Mouse (Mus musculus) testis, postnatal 10 days (tissue): ENCODE measurements at regions not wholly inside any gene's neighbourhood (a gene's known extent, or its start where the extent isn't known, plus 50 kb on each side); places are given as distances from the start of the nearest gene placed in this dataset.

Experiments
- DNase-seq: peaks from one replicate; pipeline ENCODE4 v3.0.0; 2021; ENCODE audit warnings: low spot score

DNA sequence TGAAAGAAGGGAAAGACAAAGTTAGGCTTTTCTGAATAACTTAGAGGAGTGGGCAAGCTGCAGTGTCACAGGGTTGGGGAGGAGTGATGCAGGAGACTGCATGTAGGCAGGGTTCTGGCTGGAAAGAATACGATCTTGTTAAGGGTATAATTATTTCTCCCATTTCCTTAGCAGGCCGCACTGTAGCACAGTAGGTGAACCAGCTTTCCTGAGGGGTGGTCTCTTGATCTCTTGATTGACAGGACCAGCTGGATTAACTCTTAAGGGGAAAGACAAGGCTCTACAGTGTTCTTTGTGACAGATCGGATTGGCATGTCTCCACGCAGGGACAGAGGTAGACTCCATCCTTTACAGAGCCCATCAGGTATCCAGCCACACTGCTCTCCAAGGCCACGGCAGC is 54.5 kb upstream of the Meis1 start:
- no peak for DNase-seq

DNA sequence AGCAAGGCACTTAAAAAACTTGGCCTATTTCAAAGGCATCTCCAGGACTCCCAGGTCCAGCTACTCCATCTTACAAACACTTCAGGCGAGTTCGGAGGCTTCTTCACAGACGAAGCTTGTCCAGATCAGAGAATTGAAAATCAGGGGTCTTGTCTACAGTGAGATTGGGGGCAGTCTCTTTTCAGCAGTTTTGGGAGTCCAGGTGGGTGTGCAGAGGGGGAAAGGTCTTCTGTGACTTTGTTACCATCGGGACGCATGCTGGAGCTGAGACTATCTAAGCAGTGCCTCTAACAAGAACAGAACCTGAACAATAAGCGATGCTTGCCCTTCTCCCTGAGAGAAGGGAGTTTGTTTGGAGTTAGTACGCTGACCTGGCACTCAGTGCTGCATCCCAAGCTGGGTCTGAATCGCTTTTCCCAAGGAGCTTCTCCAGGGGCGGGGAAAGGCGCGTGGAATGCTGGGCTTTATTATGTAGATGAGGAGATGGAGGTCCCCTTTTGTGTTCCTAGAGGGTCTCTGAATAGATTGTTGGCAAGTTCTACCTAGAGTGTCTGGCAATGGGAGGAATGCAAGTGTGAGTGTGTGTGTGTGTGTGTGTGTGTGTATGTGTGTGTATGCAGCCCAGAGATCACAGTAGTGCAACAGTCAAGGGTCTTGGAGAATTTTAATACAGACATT is 55.2 kb upstream of the Meis1 start:
- DNase-seq = no peak

DNA sequence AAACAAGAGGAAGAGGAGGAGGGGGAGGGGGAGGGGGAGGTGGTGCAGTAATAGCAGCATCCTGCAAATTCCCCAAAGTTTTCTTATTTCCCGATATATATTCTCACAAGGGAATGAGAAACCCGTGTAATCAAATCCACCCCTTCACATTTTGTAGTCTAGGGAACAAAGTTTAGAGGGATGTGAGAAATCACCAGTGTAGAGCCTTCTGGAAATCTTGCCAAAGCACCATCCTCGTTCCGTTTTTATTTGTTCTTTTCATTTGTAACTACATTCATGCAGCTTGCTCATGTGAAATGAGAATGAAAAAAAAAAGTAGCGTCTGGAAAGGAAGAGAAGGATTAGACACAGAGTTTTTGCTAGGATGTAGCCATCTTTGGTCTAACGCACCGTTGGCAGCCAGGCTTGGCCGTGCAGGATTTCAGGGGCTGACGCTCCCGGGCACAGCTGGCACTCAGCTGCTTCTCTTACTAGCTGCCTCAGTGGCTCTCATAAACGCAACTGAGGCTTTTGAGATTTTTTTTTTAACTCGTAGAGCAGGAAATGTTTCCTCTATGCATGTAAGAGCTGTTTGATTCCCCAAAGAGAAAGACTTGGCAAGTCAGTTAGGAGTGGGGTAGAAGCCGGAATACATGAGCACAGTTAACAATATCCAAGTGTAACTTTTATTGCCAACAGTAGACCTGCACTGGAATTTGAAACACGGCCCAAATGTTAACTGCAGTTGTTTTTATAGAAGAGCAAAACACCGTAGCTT is 72.5 kb upstream of the Meis1 start:
- no peak for DNase-seq

DNA sequence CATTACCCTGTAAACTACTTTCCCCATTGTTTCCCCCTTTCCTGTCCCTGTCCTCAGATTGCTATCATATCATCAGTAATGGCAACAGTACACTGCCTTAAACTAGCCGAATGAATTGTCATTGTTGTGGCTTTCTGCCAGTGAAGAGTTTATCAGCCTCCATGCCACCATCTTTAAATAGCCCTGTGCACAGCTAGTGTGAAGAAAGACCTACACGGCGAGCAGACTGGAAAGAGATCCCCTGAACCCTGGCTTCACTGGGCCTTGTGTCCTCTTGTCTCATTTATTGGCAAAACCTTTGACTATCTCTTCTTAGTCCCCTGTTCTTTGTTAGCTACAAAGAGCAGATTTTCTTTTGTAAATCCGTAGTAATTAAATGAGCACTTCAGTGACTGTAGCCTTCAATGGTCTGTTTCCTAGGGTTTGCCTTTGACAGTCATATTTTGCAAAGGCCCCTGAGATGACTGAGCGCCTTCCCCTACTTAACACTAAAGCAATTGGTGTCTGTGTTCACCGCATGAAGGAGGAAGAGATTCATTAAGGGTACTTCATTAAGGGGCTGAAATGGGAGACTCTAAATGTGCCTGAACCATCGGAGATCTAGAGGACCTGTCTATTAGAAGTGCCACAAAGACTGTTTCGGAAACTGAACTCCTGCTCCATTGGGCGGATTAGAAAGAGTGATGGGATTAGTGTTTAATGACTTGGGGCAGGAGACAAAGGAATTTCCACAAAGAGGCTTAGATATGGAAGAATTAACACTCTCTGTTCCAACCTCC is 74.4 kb upstream of the Meis1 start:
- no peak for DNase-seq

DNA sequence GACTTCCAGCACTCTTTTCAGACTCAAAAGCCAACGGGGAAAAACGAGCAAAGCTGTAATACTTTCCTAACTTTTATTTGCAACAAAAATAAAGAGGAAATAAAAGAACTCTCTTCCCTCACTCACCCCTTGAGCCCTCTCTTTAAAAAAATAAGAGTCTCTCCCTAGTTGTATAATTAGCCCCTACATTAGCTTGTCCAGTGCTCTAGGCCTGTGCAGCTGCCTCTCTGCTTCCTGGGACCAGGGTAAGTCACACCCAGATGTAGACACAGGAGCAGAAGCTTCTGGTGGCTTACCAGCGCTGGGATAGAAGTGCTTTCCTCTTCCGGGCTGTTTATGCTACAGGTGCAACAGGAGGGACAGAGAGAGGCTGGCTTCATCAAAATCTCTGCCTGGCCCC is 75.0 kb upstream of the Meis1 start:
- DNase-seq = no peak

DNA sequence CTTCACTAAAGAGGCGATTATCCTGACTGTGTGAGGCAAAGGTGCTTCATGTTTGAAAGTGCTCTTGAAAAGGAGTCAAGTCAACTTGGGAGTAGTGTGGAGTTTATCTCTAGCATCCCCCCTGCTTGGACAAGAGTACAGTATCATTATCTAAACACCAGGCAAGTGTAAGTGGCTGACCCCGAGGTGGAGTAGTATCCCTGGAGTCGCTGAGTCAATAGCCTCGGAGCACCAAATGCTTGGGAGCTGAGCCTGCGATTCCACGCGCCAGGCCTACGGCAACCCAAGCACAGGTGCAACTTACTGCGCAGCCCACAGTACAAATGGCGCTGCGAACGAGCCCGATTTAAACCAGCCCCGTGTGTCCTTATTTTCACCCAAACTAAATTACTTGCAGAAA is 75.4 kb upstream of the Meis1 start:
- DNase-seq = no peak

DNA sequence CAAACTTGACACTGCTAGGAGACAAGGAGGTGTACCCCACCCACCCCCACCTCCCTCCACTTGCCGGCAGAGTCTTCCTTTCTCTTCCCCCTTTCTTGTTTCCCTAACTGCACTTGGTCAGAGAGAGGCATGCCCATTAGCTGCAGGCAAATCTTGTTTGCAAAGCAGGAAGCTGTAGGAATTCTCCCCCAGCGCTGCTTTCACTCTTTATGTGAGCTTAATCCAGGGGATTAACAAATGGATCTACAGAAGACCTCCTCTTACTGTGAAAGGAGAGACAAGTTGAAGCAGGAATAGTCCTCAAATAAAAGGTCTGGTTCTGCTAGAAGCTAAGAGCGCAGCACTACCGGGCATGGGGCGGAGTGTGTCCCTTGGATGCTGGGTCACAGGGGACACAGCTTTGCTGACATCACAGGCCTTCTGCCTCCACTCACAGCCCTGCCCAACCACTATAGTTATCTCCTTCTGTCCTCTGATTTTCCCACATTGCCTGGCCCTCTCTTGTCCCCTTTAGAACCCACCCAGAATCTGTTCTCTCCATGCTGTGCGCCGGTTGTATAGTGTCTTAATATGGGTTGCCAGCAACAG is 84.3 kb upstream of the Meis1 start:
- DNase-seq = no peak

DNA sequence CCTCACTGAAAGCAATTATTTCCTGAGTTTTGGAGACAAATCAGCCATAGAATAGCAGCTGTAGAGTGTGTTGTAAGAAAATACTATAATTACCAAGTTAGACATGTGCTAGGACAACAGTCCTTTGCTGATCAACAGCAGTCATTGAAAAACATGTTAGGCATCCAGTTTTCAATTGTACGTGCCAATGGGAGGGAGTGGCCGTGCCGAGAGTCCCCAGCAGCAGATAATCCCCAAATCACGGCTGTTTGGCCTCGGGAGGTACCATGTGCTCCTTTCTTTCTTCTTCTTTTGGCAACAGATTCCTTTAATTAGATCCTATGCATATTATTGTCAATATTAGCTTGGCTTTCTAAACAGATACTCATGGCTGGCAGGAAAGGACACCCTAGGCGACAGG is 88.4 kb upstream of the Meis1 start:
- no peak for DNase-seq

DNA sequence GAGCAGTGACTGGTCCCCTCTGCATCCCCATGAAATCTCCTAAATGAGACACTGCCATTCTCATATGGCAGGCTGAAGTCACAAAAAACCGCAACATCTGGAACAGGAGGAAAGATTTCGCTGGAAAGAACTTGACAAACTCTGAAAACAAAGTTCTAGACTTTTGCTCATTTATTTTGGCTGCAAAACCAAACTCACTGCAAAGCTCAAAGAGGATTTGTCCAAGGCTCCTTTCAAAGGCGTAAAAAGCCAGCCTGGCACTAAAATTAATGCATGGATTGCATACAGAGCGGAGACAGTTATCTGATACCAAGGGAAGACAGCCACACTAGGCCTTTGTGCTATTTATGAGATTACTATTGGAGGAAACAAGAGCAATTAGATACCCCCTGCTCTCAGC is 90.3 kb upstream of the Meis1 start:
- no peak for DNase-seq

DNA sequence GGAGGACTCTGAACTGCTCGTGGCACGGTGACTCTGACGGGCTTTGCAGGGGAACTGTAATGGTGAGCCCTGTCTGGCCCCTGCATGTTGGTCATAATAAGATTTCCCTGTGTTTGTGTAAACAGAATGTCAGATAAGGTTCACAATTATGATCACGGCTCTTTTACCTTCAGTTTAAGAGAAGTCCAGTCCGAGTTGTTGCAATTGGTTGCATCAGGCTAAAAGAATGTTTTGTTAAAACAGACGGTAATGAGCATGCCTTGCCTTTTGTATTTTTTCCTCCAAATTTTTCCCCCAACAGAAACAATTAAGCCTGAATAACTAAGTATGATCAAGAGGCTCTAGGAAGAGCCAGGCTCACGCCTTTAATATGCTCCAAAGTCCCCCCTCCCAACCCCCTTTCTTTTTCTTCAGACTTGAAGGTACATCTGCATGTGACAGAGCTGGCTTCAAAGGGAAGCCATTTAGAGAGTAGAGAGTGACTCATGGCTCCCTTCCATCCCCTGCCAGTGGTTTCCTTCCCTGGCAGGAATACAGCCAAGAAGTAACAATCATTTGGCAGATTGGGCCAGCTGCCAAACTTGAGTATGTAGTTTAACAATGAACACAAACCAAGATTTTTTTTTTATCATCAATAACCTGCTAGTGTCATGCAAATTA is 93.3 kb upstream of the Meis1 start:
- peak; percentile 47 for DNase-seq

DNA sequence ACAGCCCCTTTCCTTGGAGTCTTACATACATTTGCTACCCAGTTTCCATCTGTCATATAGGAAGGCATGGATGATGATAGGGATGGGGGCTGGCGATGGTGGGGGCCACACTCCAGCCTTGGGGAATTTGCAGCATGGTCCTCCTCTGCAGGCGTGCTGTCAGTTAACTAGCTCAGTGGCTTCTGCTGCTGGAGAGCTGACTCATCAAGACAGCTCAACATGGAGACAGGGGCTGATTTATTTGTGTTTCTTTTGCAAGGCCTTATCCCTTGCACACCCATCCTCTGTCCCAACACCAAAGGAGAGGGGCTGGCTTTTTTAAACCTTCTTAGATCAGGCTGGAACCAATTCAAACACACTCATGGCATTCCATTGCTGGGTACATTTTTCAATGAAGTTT is 98.3 kb upstream of the Meis1 start:
- DNase-seq = no peak

DNA sequence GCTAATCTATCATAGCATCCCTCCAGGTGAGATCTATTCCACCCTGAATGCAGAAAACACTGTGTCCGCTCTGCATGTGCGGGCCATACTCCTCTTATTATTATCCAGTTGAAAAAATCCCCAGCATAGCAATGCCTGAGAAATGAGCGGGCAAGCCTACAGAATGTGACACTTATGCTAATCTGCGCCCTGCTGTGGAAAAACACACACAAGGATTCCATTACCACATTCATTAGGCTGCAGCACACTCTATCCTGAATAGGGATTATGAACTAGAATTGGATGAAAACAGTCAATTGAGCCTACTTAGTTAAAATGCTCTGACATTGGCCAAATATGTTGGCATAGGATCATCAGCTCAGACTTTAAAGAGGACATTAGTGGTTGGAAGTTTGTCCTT is 99.5 kb upstream of the Meis1 start:
- DNase-seq = no peak

DNA sequence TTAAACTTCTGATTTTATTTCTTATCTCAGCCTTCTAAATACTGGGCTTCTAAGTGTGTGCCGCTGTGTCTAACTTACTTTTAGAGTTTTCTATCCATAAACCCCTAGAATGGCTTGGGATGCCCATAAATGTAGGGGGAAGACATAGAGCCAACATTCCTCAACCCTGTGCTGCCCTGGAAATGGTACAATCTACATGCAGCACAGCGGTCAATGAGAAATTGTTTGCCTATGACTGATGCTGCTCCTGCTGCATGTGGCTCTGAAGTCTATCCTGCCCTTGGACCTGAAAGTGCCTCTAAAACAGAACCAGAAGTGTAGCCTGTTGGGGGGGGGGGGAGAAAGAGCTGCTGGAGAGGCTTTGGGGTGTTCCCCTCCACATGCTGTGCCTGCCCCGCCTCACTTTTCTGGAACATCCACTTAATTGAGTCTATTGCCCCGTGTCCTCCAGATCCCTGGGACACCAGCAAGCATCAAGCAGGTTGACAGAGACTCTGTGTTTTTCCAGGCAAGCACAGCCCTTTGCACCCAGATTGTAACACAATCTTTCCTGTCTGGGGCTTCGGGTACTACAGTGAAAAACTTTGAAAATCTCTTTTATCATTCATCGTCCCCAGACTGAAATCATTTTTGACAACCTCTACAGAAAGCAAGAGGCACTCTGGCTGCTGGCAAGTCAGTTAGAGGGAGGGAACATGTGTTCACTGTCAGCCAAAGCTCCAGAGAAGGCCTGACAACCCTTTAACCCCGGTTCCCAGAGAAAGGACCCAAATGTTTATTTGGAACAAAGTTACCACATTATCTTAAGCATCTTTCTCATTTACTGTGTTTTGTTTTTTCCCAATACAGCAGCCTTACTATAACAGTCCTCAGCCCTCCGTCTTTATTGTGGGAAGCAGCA is 101.4 kb upstream of the Meis1 start:
- DNase-seq = no peak

DNA sequence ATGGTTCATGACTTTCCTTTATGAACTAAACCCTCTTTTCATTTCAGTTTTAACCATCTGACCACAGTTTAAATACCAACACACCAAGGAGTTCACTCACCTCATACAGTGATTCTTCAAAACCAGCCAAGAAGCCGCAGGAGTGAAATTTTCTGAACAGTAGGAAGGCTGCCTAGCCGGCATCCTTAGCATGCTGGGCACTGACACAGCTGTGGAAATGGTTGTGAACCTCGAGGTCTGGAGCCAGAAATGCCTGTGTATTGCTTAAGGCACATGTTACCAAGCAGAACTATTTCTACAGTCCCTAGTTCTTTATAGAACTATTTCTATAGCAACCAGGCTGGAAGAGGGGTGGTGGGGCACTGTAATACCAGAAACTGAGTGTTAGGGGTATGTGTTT is 102.1 kb upstream of the Meis1 start:
- no peak for DNase-seq

DNA sequence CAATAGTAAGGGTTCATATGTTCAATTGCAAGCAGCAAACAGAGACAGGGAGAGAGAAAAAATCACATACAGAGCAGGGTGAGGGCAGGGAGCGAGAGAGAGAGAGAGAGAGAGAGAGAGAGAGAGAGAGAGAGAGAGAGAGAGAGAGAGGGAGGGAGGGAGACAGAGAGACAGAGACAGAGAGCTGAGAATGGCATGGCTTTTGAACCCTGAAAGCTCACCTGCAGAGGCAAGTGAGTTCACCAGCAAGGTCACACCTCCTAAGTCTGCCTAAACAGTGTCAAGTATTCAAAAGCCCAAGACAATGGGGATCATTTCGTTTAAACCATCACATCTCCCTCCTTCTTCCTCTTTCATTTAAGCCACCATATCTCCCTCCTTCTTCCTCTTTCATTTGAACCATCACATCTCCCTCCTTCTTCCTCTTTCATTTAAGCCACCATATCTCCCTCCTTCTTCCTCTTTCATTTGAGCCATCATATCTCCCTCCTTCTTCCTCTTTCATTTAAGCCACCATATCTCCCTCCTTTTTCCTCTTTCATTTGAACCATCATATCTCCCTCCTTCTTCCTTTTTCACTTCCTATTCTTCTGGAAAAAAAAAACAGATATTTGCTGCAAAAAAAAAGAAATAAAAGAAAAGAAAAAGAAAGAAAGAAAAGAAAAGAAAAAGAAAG is 116.7 kb upstream of the Meis1 start:
- no peak for DNase-seq

DNA sequence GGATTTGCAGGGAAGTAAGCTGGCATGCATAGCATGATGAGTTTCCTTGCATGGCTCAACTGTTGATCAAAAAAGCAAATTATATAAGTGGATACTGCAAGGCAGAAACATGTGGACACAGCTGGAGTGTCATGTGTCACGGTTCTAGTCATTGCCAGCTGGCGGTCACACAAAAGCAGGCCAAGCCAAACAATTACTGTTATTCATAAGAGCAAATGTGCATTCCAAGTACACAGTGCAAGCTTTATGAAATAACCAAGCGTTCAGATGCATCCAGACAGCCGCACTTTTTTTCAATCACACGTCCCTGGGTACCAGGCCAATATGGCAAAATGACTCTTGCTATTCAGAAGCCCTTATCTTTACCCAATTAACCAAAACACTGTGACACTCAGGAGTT is 119.6 kb upstream of the Meis1 start:
- DNase-seq = peak; percentile 49

DNA sequence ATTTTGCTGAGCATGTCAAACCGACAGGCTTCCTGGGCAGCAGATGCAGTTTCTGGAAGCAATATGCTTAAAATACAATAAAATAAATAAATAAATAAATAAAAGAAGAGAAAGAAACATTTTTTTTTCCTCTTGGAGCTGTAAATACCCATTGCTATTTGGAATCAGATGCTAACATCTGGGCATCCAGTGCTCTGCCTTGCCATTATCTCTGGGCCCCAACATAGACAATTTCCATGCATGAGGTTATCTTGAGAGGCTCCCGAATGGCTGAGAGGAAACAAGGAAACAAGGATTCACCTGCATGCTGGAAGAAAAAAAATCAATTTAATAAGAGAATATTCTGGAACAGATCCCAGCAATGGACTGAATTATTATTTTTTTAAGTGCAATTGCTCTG is 120.0 kb upstream of the Meis1 start:
- no peak for DNase-seq

DNA sequence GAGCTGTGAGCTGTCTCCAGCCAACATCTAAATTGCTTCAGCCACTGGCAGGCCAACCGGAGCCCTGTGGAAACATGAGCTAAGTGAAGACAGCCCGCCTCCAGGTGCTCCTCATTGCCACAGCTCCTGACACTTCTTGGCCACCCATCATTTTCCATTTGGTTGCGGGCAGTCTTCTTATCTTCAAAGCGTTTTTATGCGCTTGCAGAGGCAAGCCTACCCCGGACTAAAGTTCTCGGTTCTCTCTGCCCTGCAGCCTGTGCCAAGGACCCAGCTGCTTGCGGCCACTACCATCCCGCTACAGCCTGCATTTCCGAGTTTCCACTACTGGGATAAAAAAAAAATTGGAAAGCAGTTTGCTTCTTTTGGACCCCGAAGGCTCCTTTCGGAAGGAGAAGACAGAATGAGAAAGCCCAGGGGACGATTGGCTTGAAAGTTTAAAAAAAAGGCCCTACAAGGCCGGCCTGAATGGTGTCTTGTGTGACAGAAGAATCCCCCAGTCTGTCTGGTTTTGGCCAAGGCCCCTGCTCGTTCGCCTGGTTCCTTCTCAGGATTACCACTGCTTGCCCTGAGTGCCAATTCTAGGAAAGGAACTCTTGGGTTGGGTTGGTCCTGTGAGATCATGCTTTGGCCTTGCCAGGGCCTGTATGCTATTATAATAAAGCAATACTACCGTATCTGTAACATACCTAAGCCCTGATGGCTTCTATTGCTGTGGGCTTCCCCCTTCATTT is 124.6 kb upstream of the Meis1 start:
- no peak for DNase-seq

DNA sequence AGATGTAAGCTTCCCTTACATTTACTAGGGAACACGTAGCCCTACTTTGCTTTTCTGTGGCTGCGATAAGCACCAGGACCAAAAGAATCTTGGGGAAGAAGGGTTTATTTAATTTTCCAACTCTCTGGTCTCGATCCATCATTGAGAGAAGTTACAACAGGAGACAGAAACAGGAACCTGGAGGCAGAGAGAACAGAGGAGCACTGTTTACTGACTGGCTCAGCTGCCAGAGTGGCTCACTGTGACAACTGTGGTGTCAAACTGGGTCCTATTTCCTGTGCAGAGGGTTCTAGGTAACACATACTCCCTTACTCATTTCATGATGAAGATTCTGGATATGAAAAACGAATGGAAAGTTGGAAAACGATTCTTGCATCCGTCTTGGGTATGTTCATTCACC is 125.7 kb upstream of the Meis1 start:
- no peak for DNase-seq

DNA sequence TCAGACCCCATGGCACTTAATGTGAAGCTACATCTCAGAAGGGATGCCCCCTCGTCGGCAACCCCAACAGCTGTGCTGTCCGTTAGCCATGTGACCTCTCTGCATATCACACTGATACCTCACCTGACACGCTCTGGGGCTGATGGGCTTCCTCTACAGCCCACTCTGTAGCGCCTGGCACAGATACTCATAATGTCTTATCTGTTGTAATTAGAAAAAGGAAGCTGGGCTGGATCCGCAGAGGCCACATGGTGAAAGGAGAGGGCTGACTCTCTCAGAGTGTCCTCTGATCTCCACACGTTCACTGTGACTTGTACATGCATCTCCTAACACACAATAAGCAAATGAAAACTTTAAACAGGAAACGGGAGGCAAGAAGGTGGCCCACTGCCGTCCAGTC is 126.5 kb upstream of the Meis1 start:
- DNase-seq = no peak
